Mouse (Mus musculus) cerebellum, adult 8-10 months (tissue): ENCODE measurements around the gene Ptpn6.

Source experiments
- DNase-seq: peaks from one replicate; pipeline ENCODE4 v3.0.0; 2022

Gene Ptpn6

GRCm38 (mm10) chr6:124755306-124755705 is 16.8 kb upstream of the Ptpn6 start:
- no peak for DNase-seq

- no peak for DNase-seq
Observed at GRCm38 (mm10) chr6:124753861-124754260, 15.3 kb upstream of the Ptpn6 start.

- DNase-seq, result no peak
Observed at GRCm38 (mm10) chr6:124750405-124750804, 11.9 kb upstream of the Ptpn6 start.

DNA sequence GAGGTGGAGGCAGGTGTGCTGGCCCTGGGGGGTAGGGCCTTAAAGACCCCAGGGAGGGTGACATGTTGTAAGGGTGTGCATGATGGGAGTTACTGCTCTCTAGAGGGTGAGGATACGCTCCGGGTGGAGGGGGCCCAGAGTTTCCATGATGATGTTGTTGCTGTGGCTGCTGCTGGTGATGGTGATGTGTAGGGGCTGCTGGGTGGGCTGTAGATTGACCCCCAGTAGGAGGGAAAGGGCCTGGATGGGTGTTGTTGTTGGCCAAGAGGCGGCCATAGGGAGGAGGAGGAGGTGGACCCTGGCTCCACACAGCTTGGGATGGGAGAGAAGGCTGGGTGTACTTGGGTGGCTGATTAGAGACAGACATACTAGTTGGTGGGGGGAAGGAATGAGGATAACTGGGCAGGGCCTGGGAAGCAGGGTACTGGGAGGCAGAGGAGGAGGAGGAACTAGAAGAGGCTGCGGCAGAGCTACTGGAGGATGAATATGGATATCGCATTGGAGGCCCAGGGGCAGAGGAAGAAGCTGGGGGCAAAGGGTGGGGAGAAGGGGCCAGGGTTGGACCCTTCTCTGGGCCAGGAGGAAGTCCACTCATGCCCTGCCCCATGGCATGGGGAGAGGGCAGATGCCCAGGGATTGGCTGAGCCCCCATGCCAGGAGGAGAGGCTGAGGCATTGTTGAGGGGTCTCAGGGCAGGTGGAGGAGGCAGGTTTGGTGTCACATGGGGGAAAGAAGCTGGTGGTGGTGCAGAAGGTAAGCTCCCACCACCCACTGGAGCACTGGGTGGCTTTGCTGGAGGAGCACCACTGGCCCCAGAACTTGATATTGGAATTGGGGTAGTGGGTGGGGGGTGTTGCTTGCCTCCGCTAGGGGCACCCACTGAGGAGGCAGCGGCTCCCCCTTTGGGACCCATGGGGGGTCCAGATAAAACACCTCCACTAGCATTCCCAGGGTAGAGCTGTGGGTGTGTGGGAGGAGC is 8.4 kb upstream of the Ptpn6 start:
- DNase-seq, result peak; percentile 39

DNA sequence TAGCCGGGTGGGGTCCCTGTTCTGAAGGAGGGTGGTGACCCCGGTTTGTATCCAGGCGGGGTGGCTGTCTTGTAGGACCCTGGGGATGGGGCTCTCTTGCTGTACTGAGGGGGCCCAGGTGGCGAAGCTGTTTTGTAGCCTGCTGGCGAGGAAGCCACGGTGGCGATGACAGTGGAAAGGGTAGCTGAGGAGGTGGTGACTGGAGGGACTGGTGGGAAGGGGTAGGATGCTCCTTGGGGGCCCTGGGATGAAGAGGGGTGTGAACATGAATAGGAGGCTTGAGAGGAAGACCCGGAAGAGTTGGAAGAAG is 7.7 kb upstream of the Ptpn6 start:
- DNase-seq, result no peak

- peak; percentile 96 for DNase-seq
Observed at GRCm38 (mm10) chr6:124745490-124746295, 7.2 kb upstream of the Ptpn6 start.

- DNase-seq, result peak; percentile 72
Observed at GRCm38 (mm10) chr6:124744755-124745321, 6.3 kb upstream of the Ptpn6 start.

DNA sequence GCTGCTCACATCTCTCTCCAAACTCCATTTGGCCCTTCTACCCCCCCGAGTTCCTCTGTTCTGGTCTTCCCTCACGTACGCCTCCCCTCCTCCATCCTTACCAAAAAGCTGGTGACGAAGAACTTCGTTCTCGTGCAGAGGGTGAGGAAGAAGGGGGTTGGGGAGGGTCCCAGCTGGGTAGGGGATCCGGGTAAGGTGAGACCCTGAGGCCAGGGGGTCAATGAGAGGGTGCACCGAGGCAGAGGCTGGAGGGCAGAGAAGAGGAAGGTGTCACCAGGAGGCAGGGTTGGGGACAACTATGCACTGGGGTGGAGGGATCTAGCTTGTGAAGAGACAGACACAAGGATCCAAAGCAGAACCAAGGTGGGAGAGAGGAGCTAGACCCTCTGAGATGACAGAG is 5.1 kb upstream of the Ptpn6 start:
- peak; percentile 27 for DNase-seq

DNA sequence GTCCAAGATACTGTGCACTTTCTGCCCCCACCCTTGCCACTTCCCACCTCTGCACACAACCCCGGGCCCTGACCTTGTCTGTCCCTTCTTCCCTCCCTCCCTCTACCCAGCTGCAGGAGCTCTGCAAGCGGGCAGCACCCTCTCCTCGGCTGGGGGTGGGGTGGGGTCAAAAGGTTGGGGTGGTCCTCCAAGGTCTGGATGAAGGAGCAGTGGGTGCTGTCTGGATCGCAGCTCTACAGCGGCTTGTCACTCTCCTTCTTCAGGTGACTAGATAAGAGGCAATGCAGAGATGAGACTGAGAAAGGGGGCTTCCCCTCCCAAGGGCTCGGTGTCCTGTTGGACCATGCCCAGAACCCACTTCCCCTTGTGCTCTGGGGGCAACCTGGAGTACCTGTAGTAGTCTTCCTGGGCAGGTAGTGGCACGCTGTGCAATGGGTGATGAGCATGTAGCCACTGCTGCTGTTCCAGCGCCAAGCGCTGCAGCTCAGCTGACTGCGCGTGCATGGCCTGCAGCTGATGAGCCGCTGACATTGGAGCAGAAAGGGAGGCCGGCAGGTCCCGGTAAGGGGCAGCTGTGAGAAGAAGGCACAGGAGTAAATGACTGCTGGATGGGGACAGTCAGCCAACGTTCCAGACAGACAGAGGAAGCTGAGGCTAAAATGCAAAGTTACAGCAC is 4.5 kb upstream of the Ptpn6 start:
- DNase-seq, result peak; percentile 39

DNA sequence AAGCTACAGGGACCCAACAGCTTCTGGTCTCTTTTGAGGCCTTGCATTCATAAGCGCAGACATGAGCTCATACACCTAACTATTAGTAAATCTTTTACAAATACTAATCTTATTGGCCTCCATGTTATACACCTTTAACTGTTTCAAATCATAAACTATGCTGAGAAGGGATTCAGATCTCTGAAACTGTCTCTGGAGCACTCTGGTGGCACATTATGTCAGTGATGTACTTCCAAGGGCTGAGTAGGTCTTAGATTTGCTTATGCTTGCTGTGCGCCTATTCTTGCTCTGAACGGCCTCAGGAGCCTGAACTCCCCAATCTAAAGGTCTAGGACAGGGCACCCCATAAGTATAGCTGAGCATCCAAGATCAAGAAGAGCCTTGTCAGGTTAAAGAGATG is 3.3 kb upstream of the Ptpn6 start:
- DNase-seq, result peak; percentile 27

DNA sequence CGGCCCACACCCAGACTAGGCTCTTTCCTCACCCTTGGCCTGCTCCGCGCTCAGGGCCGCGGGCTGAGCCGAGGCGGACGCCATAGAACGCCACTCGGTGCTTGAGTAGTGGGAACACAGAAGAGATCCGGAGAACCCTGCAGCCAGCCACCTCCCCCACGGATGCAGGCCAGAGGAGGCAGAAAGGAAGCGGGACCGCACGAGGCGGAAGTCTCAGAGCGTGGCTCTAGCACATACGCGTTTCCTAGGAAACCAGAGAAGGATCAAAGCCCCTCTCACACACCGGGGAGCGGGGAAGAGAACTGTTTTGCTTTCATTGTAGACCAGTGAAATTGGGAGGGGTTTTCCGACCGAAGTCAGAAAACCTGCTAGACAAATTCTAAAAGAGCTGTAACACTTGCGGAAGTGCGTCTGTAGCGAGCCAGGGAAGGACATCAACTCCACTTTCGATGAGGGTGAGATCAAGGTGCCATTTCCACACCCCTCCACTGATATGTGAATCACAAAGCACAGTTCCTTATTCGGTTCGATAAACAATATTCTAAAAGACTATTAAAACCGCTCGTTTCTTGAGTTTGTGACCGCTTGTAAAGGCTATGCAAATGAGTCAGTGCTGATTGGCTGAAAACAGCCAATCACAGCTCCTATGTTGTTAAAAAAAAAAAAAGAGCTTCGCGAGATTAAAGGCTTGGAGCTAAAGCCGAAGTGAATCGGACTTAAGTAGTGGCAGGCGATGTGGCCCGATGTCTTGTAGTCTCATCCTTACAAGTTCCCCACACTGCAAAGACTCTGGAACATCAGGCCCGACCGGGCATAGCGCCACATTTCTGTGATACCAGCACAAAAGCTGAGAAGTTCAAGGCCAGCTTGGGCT is 2.6 kb upstream of the Ptpn6 start, which contains the start of gene Grcc10:
Grcc10 (minus strand) TSS at position 487 of the 874 bp plus-strand sequence.
- peak; percentile 83 for DNase-seq

- DNase-seq, result no peak
Observed at GRCm38 (mm10) chr6:124740211-124740887, 1.8 kb upstream of the Ptpn6 start.

- DNase-seq, result no peak
Observed at GRCm38 (mm10) chr6:124739231-124739796, 800 bp upstream of the Ptpn6 start.

DNA sequence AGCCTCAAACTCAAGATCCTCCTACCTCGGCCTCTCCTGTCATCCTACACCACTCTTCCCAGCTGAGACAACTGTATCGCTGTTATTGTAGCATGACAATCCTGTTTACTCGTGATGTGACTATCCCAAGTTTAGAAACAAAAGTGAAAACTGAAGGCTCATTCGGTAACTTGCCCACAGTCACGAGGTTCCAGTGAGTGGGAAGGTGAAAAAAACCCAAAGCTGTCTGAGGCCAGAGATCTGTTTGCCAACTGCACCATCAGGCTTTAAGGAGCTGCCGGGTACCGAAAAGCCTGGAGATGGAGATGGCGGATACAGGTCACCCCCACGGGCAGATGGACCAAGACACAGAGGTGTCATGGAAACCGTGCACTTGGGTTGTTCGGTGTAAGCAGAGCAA is 1.5 kb downstream of the Ptpn6 start:
- no peak for DNase-seq

- no peak for DNase-seq
Observed at GRCm38 (mm10) chr6:124734417-124734816, 4.1 kb downstream of the Ptpn6 start.

GRCm38 (mm10) chr6:124732476-124733370 is 5.8 kb downstream of the Ptpn6 start:
- no peak for DNase-seq

GRCm38 (mm10) chr6:124731038-124731437 is 7.5 kb downstream of the Ptpn6 start:
- DNase-seq, result no peak

DNA sequence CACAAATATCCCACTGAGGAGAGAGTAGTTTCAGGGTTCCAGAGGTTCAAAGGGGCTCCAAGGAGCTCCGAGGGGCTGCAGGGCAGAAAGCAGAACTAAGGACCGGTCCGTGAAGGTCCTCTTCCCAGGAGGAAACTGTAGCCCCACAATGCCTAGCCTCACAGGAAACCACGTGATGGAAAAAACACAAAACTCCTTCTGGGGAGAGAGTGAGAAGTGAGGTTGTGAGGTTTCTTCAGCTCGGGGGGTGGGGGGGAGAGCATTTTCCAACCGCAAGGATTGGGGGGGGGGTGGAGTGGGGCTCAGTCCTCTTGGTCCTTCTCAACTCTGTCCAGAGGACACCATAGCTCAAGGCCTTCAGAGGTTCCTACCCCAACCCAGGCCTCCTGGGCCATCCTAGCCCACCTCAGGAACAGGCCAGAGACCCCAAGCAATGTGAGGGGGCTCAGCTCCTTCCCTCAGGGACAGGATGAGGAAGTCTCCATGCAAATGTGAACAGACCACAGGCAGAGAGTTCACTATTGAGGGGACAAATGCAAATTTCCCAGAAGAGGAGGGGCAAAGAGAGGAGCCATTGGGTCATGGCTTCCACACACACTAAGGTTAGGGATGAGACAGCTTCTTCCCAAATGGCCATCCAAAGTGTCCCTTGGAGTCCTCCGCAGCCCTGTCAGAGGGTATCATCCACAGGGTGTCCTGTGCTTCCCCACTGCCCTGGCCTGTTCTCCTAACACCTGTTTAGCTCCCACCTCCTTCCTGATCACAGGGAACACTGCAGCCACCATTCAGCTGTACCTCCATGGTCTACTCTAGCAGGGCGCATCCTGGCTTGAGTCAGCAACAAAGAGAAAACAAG is 8.4 kb downstream of the Ptpn6 start:
- DNase-seq, result no peak

DNA sequence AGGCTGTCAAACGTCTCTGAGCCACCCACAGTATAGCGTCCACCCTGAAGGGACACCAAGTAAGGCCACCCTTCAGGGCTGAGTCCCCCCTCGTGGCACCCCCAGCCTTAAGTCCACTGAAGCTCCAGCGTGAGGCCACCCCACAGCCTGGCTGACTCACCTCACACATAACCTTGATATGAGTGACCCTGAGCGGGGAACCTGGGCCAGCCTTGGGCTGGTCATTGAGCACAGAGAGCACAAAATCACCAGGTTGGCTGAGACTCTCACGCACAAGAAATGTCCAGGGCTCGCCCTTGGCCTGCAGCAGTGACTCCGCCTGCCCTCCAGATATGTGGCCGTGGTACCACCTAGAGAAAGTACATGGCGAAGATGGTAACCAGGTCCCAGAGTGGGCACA is 9.9 kb downstream of the Ptpn6 start:
- DNase-seq, result no peak
